ENCODE assay signal across 11 mouse cellular contexts in genomic region chr11:107812941-107813648, GRCm38 (mm10). TPM values are rescaled to one million over a fixed set of nuclear protein-coding genes. Genes with fewer than 3 reads are reported as not detected.
DNase-seq lines count a peak whose midpoint lies in the region; ATAC-seq and TF ChIP-seq lines count a peak whose summit lies in the region.
"Had no signal": no experiment of that assay in that cellular context is flagged by ENCODE, and none has a peak within 500 bp of the region (broad histone marks: within the 10 kb centered on the region; RNA-seq: fewer than 3 reads in every experiment).

No protein-coding gene starts in this region.

- H3K27ac ChIP-seq in forebrain, embryonic 12.5 days, result no peak overlapping the region
- H3K27ac ChIP-seq in forebrain, embryonic 11.5 days (ENCODE audit: low read depth, low read length), result no peak overlapping the region
- H3K27ac ChIP-seq in forebrain, postnatal 0 days (ENCODE audit: low read depth, low read length), result peak overlapping the region; percentile 62
- peak overlapping the region; percentile 65 for H3K27ac ChIP-seq in olfactory bulb, adult 2 months (ENCODE audit: insufficient read depth, low read depth, low read length)

- no peak overlapping the region for H3K4me3 ChIP-seq in forebrain, embryonic 12.5 days (replicated peaks)
- no peak overlapping the region for H3K4me3 ChIP-seq in forebrain, embryonic 11.5 days (ENCODE audit: low read depth, low read length)
- H3K4me3 ChIP-seq in forebrain, postnatal 0 days (ENCODE audit: low read depth, low read length), result peak overlapping the region; percentile 9; the same call in 1 of the 2 replicates
- peak overlapping the region; percentile 16 for H3K4me3 ChIP-seq in olfactory bulb, adult 2 months (ENCODE audit: insufficient read depth, low read depth, low read length)

- no peak overlapping the region for H3K9ac ChIP-seq in forebrain, embryonic 12.5 days
- no peak overlapping the region for H3K9ac ChIP-seq in forebrain, embryonic 11.5 days (ENCODE audit: low read length)
- H3K9ac ChIP-seq in forebrain, postnatal 0 days, result peak overlapping the region; percentile 44

- H3K9me3 ChIP-seq in forebrain, embryonic 12.5 days, result no peaks in the 10 kb centered on the region
- H3K9me3 ChIP-seq in forebrain, embryonic 11.5 days (ENCODE audit: control insufficient read depth, low read length), result no peaks in the 10 kb centered on the region
- H3K9me3 ChIP-seq in forebrain, postnatal 0 days (ENCODE audit: low read length), result no peaks in the 10 kb centered on the region

- peak overlapping the region; percentile 38 for H3K4me2 ChIP-seq in forebrain, embryonic 12.5 days
- no peak overlapping the region for H3K4me2 ChIP-seq in forebrain, embryonic 11.5 days (ENCODE audit: low read depth, low read length, severe bottlenecking)
- peak overlapping the region; percentile 42 for H3K4me2 ChIP-seq in forebrain, postnatal 0 days (ENCODE audit: low read depth)

- DNase-seq in forebrain, embryonic 11.5 days (ENCODE audit: low spot score), result no peak
- DNase-seq in retina, postnatal 1 day, result peak; percentile 36
- no peak for DNase-seq in retina, embryonic 14.5 days (ENCODE audit: low spot score)
- peak; percentile 67 for DNase-seq in forebrain, postnatal 0 days
- DNase-seq in frontal cortex, postnatal 14 days (ENCODE audit: low spot score in 2 of 2), result no peak
- DNase-seq: kidney, adult 18-20 months had no signal

- TF ChIP-seq CTCF in forebrain, postnatal 0 days (IDR thresholded peaks at IDR 0.05; ENCODE audit: low read depth), result no peak
- TF ChIP-seq CTCF in olfactory bulb, adult 2 months (IDR thresholded peaks at IDR 0.05; ENCODE audit: insufficient read depth, low read depth, low read length), result no peak

- no peaks in the 10 kb centered on the region for H3K36me3 ChIP-seq in forebrain, embryonic 12.5 days (replicated peaks)
- H3K36me3 ChIP-seq in forebrain, embryonic 11.5 days (ENCODE audit: control insufficient read depth, insufficient read depth, low read length), result no peaks in the 10 kb centered on the region
- H3K36me3 ChIP-seq in forebrain, postnatal 0 days (ENCODE audit: insufficient read depth), result no peaks in the 10 kb centered on the region

- WGBS in forebrain, embryonic 12.5 days, result 35% methylated on average over 21 of the region's 21 CpGs
- 37% methylated on average over 21 of the region's 21 CpGs for WGBS in forebrain, embryonic 11.5 days
- WGBS in forebrain, postnatal 0 days, result 8% methylated on average over 21 of the region's 21 CpGs
- WGBS in olfactory bulb, adult 2 months, result 12% methylated on average over 21 of the region's 21 CpGs

- TF ChIP-seq POLR2A in olfactory bulb, adult 2 months (IDR thresholded peaks at IDR 0.05; ENCODE audit: insufficient read depth, low read depth, low read length), result 0 out of 2 replicates have a peak, but pooled peaks have one; percentile 4

- H3K4me1 ChIP-seq in forebrain, embryonic 12.5 days, result peaks cover 16% of the 10 kb centered on the region
- peaks cover 3% of the 10 kb centered on the region; the same call in 1 of the 2 replicates for H3K4me1 ChIP-seq in forebrain, embryonic 11.5 days (replicated peaks; ENCODE audit: control insufficient read depth, insufficient read depth, low read length)
- H3K4me1 ChIP-seq in forebrain, postnatal 0 days (ENCODE audit: insufficient read depth), result peaks cover 15% of the 10 kb centered on the region
- peaks cover 15% of the 10 kb centered on the region for H3K4me1 ChIP-seq in olfactory bulb, adult 2 months (ENCODE audit: control insufficient read depth, insufficient read depth, low read length)

- peaks cover 23% of the 10 kb centered on the region for H3K27me3 ChIP-seq in forebrain, embryonic 12.5 days
- H3K27me3 ChIP-seq in forebrain, embryonic 11.5 days (ENCODE audit: control insufficient read depth, insufficient read depth, low read length), result no peaks in the 10 kb centered on the region; the same call in 1 of the 2 replicates
- no peaks in the 10 kb centered on the region for H3K27me3 ChIP-seq in forebrain, postnatal 0 days (ENCODE audit: insufficient read depth, low read length)

- ATAC-seq in forebrain, embryonic 12.5 days (ENCODE audit: low FRiP score), result no peak
- ATAC-seq in forebrain, embryonic 11.5 days (replicated peaks; ENCODE audit: low FRiP score), result no peak
- peak; percentile 66 for ATAC-seq in forebrain, postnatal 0 days
- no peak for ATAC-seq in granulocyte monocyte progenitor cell, adult 5-6 weeks (replicated peaks; ENCODE audit: poor library complexity, severe bottlenecking)

RNA-seq across cellular contexts. Expression of gene Cacng4, which starts 18.7 kb away (rescaled TPM):
- polyA plus RNA-seq in forebrain, embryonic 12.5 days (2016; fragmentation: Nextera tagmentation; extraction: Ambion mirVana), result 21.0 and 22.8 TPM in 2 replicates
- 19.1 and 25.1 TPM in 2 replicates for polyA plus RNA-seq in forebrain, embryonic 11.5 days (2014; fragmentation: Nextera tagmentation; extraction: Ambion mirVana)
- total RNA-seq in forebrain, postnatal 0 days (2014; rRNA removed), result 80.9 and 91.7 TPM in 2 replicates
- 44.6 and 57.7 TPM in 2 replicates for polyA plus RNA-seq in forebrain, postnatal 0 days (2015; fragmentation: Nextera tagmentation; extraction: Ambion mirVana)
- polyA plus RNA-seq in olfactory bulb, adult 2 months (2012; ENCODE audit: insufficient read depth, insufficient read length, low replicate concordance, missing spikeins), result not detected in 2 replicates
- total RNA-seq in granulocyte monocyte progenitor cell, adult 5-6 weeks (2014; fragmentation: Nextera tagmentation), result not detected in 2 replicates
- total RNA-seq in granulocyte monocyte progenitor cell, adult 5-6 weeks (2017), result not detected in 2 replicates
- total RNA-seq: CH12.LX; gastrocnemius, adult 8-10 months had no signal

Comparison
In these comparisons a context has a peak if more than half of its experiments do, and no peak if none do; other contexts are left out.
1. H3K27ac ChIP-seq: peak in forebrain, postnatal 0 days (single experiment) and olfactory bulb, adult 2 months (single experiment); none in forebrain, embryonic 12.5 days (single experiment) and forebrain, embryonic 11.5 days (single experiment).
2. H3K4me3 ChIP-seq: peak in forebrain, postnatal 0 days (single experiment) and olfactory bulb, adult 2 months (single experiment); none in forebrain, embryonic 12.5 days (single experiment) and forebrain, embryonic 11.5 days (single experiment).
3. DNase-seq: peak in retina, postnatal 1 day (single experiment) and forebrain, postnatal 0 days (single experiment); none in forebrain, embryonic 11.5 days (single experiment), retina, embryonic 14.5 days (single experiment) and frontal cortex, postnatal 14 days (0 of 2).